Comparison of ENCODE assay signal across 21 mouse cellular contexts in genomic region chr4:100119431-100119830, GRCm38 (mm10). TPM values are rescaled to one million over a fixed set of nuclear protein-coding genes. Genes with fewer than 3 reads are reported as not detected.
"Had no signal": no experiment of that assay in that cellular context is flagged by ENCODE, and none has a peak within 500 bp of the region (broad histone marks: within the 10 kb centered on the region; RNA-seq: fewer than 3 reads in every experiment).

No protein-coding gene starts in this region.

- H3K27ac ChIP-seq: lung, embryonic 15.5 days; macrophage; midbrain, embryonic 12.5 days; neural tube, embryonic 12.5 days; stomach, embryonic 15.5 days; stomach, postnatal 0 days had no signal

- H3K9ac ChIP-seq: liver, postnatal 0 days; lung, embryonic 15.5 days; midbrain, embryonic 12.5 days; neural tube, embryonic 12.5 days; stomach, embryonic 15.5 days had no signal

- H3K4me1 ChIP-seq: megakaryocyte, embryonic 14.5 days; midbrain, embryonic 12.5 days; neural tube, embryonic 12.5 days; stomach, embryonic 15.5 days had no signal

- H3K4me2 ChIP-seq: lung, embryonic 15.5 days; midbrain, embryonic 12.5 days; neural tube, embryonic 12.5 days; stomach, embryonic 15.5 days had no signal

- H3K27me3 ChIP-seq: lung, embryonic 15.5 days; megakaryocyte, embryonic 14.5 days; midbrain, embryonic 12.5 days; neural tube, embryonic 12.5 days; stomach, embryonic 15.5 days had no signal

- ATAC-seq: liver, postnatal 0 days; lung, postnatal 0 days; midbrain, embryonic 16.5 days had no signal

- H3K9me3 ChIP-seq: lung, embryonic 15.5 days; midbrain, embryonic 12.5 days; neural tube, embryonic 12.5 days; stomach, embryonic 15.5 days had no signal

- H3K36me3 ChIP-seq: lung, embryonic 15.5 days; midbrain, embryonic 12.5 days; neural tube, embryonic 12.5 days; stomach, embryonic 15.5 days had no signal

- DNase-seq: liver, postnatal 0 days; lung, adult 2 months; lung, postnatal 14 days; lung, postnatal 36 days; midbrain, embryonic 14.5 days; right cerebral cortex, postnatal 14 days; thymus, adult 2 months; thymus, postnatal 25 days; thymus, postnatal 4 days had no signal

- H3K4me3 ChIP-seq: lung, embryonic 15.5 days; megakaryocyte, embryonic 14.5 days; midbrain, embryonic 12.5 days; neural tube, embryonic 12.5 days; stomach, embryonic 15.5 days had no signal

RNA-seq across cellular contexts. Expression of gene Ror1, which starts 23.8 kb away (rescaled TPM):
- total RNA-seq: megakaryocyte progenitor cell, adult 5-6 weeks; monocyte, adult 5-6 weeks; neutrophil, adult 5-6 weeks had no signal
- polyA plus RNA-seq: macrophage had no signal
